In genomic region chr4:126227077-126227761, GRCm38 (mm10) we compare ENCODE assay signal across 8 mouse cellular contexts. TPM values are rescaled to one million over a fixed set of nuclear protein-coding genes. Genes with fewer than 3 reads are reported as not detected.
DNase-seq lines count a peak whose midpoint lies in the region; ATAC-seq and TF ChIP-seq lines count a peak whose summit lies in the region.

No protein-coding gene starts in this region.

- WGBS in hindbrain, postnatal 0 days = 6% methylated on average over 18 of the region's 18 CpGs
- WGBS in macrophage (ENCODE audit: missing documents) = 8% methylated on average over 18 of the region's 18 CpGs

- no peaks in the 10 kb centered on the region for H3K27me3 ChIP-seq in hindbrain, postnatal 0 days (ENCODE audit: insufficient read depth, low read length)

- peak; percentile 95 for TF ChIP-seq CTCF in hindbrain, postnatal 0 days (IDR thresholded peaks at IDR 0.05; ENCODE audit: low read depth)

- peaks cover 17% of the 10 kb centered on the region; the same call in 1 of the 2 replicates for H3K36me3 ChIP-seq in hindbrain, postnatal 0 days (ENCODE audit: insufficient read depth, low read length)
- peaks cover 16% of the 10 kb centered on the region for H3K36me3 ChIP-seq in macrophage (ENCODE audit: inconsistent target)

- H3K9ac ChIP-seq in hindbrain, postnatal 0 days (replicated peaks; ENCODE audit: low read length) = peak overlapping the region; percentile 28; the same call in 1 of the 2 replicates

- no peaks in the 10 kb centered on the region for H3K9me3 ChIP-seq in hindbrain, postnatal 0 days (ENCODE audit: low read length)

- peak; percentile 95 for ATAC-seq in common myeloid progenitor, adult 5-6 weeks (replicated peaks; ENCODE audit: low read depth, poor library complexity, severe bottlenecking)
- peak; percentile 81 for ATAC-seq in hindbrain, postnatal 0 days

- 0 out of 2 replicates have a peak, but pooled peaks cover 4% of the 10 kb centered on the region for H3K4me1 ChIP-seq in hindbrain, postnatal 0 days (ENCODE audit: insufficient read depth, low read length)

- no peak overlapping the region for H3K27ac ChIP-seq in hindbrain, postnatal 0 days
- H3K27ac ChIP-seq in macrophage = no peak overlapping the region

- peak; percentile 90 for DNase-seq in ZHBTc4 (ENCODE audit: low read depth, low spot score)
- peak; percentile 78 to 83 for DNase-seq in gastrocnemius, adult 8-10 months (ENCODE audit: low spot score in 2 of 2)
- DNase-seq in hindbrain, postnatal 0 days (ENCODE audit: low spot score) = peak; percentile 94
- DNase-seq in left cerebral cortex, adult 18-20 months (ENCODE audit: low spot score in 2 of 2) = peak; percentile 88 to 95
- peak; percentile 84 for DNase-seq in retina, postnatal 7 days (ENCODE audit: low read depth, low spot score)
- DNase-seq in urinary bladder, postnatal 10 days (ENCODE audit: low spot score) = peak; percentile 77

- no peaks in the 10 kb centered on the region for H3K79me2 ChIP-seq in macrophage (ENCODE audit: inconsistent target)

- H3K4me3 ChIP-seq in hindbrain, postnatal 0 days (ENCODE audit: low read length) = peak overlapping the region; percentile 15
- peak overlapping the region; percentile 18; the same call in 1 of the 2 replicates for H3K4me3 ChIP-seq in macrophage (ENCODE audit: inconsistent target)

- peak overlapping the region; percentile 54 for H3K4me2 ChIP-seq in hindbrain, postnatal 0 days (ENCODE audit: low read depth, low read length)

RNA-seq across cellular contexts. Expression of gene Thrap3, which starts 24.7 kb away (rescaled TPM):
- total RNA-seq in common myeloid progenitor, adult 5-6 weeks (2017) = 331 and 353 TPM in 2 replicates
- 100 to 1,000 TPM in 3 of 4 experiments, 10 to 100 TPM in 1; 95.8 to 107 (median 105) TPM for total RNA-seq in gastrocnemius, adult 8-10 months (2022)
- total RNA-seq in hindbrain, postnatal 0 days (2014; rRNA removed) = 85.7 and 128 TPM in 2 replicates
- 108 and 123 TPM in 2 replicates for polyA plus RNA-seq in hindbrain, postnatal 0 days (2015; fragmentation: Nextera tagmentation; extraction: Ambion mirVana)
- total RNA-seq in left cerebral cortex, adult 18-20 months (2021) = 100 to 1,000 TPM; 132 to 156 TPM
- 1,000 to 10,000 TPM in 11 of 26 experiments, 100 to 1,000 TPM in 15; 773 to 1,275 (median 979) TPM for total RNA-seq in macrophage (2018; cell fraction: chromatin; rRNA removed)
- 100 to 1,000 TPM in 24 of 26 experiments, 10 to 100 TPM in 2; 90.2 to 183 (median 118) TPM for total RNA-seq in macrophage (2018; cell fraction: cytosol; rRNA removed)
- 100 to 1,000 TPM; 424 to 709 (median 586) TPM for total RNA-seq in macrophage (2018; cell fraction: nucleus; rRNA removed)
- polyA plus RNA-seq in macrophage (2018) = 109 to 345 TPM (median 123 TPM) in 3 replicates

RNA-seq across cellular contexts. Expression of gene Map7d1, which starts 28.9 kb away (rescaled TPM):
- total RNA-seq in common myeloid progenitor, adult 5-6 weeks (2017) = 13.0 and 32.3 TPM in 2 replicates
- 100 to 1,000 TPM; 138 to 195 (median 173) TPM for total RNA-seq in gastrocnemius, adult 8-10 months (2022)
- total RNA-seq in hindbrain, postnatal 0 days (2014; rRNA removed) = 106 and 109 TPM in 2 replicates
- polyA plus RNA-seq in hindbrain, postnatal 0 days (2015; fragmentation: Nextera tagmentation; extraction: Ambion mirVana) = 51.0 and 54.6 TPM in 2 replicates
- 100 to 1,000 TPM; 251 to 254 TPM for total RNA-seq in left cerebral cortex, adult 18-20 months (2021)
- total RNA-seq in macrophage (2018; cell fraction: chromatin; rRNA removed) = 100 to 1,000 TPM in 25 of 26 experiments, 10 to 100 TPM in 1; 97.4 to 591 (median 259) TPM
- 100 to 1,000 TPM; 123 to 196 (median 163) TPM for total RNA-seq in macrophage (2018; cell fraction: cytosol; rRNA removed)
- total RNA-seq in macrophage (2018; cell fraction: nucleus; rRNA removed) = 100 to 1,000 TPM; 107 to 224 (median 158) TPM
- polyA plus RNA-seq in macrophage (2018) = 105 to 157 TPM (median 139 TPM) in 3 replicates

RNA-seq across cellular contexts. Expression of gene Trappc3, which starts 34.9 kb away (rescaled TPM):
- total RNA-seq in common myeloid progenitor, adult 5-6 weeks (2017) = 55.7 and 63.9 TPM in 2 replicates
- total RNA-seq in gastrocnemius, adult 8-10 months (2022) = 10 to 100 TPM; 19.7 to 23.2 (median 22.3) TPM
- 88.9 and 97.4 TPM in 2 replicates for total RNA-seq in hindbrain, postnatal 0 days (2014; rRNA removed)
- polyA plus RNA-seq in hindbrain, postnatal 0 days (2015; fragmentation: Nextera tagmentation; extraction: Ambion mirVana) = 187 and 188 TPM in 2 replicates
- total RNA-seq in left cerebral cortex, adult 18-20 months (2021) = 10 to 100 TPM; 84.5 to 87.3 TPM
- 10 to 100 TPM; 34.4 to 67.3 (median 48.2) TPM for total RNA-seq in macrophage (2018; cell fraction: chromatin; rRNA removed)
- total RNA-seq in macrophage (2018; cell fraction: cytosol; rRNA removed) = 100 to 1,000 TPM in 8 of 26 experiments, 10 to 100 TPM in 18; 77.1 to 117 (median 93.5) TPM
- total RNA-seq in macrophage (2018; cell fraction: nucleus; rRNA removed) = 10 to 100 TPM; 48.1 to 87.5 (median 60.6) TPM
- polyA plus RNA-seq in macrophage (2018) = 93.4 to 103 TPM (median 95.6 TPM) in 3 replicates

RNA-seq across cellular contexts. Expression of gene Col8a2, which starts 59.4 kb away (rescaled TPM):
- total RNA-seq in common myeloid progenitor, adult 5-6 weeks (2017) = not detected in 2 replicates
- total RNA-seq in gastrocnemius, adult 8-10 months (2022) = 1 to 10 TPM in 2 of 4 experiments, under 1 TPM in 2; 0.46 to 1.6 (median 1.1) TPM
- 11.6 and 17.7 TPM in 2 replicates for total RNA-seq in hindbrain, postnatal 0 days (2014; rRNA removed)
- polyA plus RNA-seq in hindbrain, postnatal 0 days (2015; fragmentation: Nextera tagmentation; extraction: Ambion mirVana) = 5.5 and 5.9 TPM in 2 replicates
- 1 to 10 TPM; 1.7 to 2.8 TPM for total RNA-seq in left cerebral cortex, adult 18-20 months (2021)
- total RNA-seq in macrophage (2018; cell fraction: chromatin; rRNA removed) = 1 to 10 TPM in 1 of 26 experiments, not detected in 25; 5.2 TPM
- not detected for total RNA-seq in macrophage (2018; cell fraction: cytosol; rRNA removed)
- total RNA-seq in macrophage (2018; cell fraction: nucleus; rRNA removed) = under 1 TPM in 1 of 26 experiments, not detected in 25; 0.72 TPM
- not detected in 3 replicates for polyA plus RNA-seq in macrophage (2018)
